Mouse (Mus musculus): ENCODE measurements around the gene Rgmb.
A peak's percentile ranks its signal among the peaks of the same experiment; 100 is the strongest.

DNA sequence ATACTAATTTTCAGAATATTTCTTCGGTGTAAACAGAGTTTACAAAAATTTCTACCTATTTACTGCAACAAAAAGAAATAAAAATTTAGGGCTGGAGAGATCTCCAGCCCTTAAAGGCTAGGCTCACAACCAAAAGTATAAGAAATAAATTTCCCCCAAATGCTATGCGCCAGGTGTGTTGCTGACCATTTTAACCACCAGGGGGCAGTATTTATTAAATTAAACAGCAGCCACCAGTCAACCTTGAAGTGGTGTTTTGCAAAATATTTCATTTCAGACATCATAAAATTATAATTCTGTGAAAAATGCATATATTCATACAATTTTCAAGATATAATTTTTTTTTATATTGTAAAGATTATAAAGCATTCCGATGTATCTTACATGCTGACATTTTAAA lies 43.8 kb downstream of the Rgmb start:
- TF ChIP-seq CTCF (IDR thresholded peaks at IDR 0.05; ENCODE audit: borderline replicate concordance, extremely low read depth, insufficient read depth, insufficient read length) (peak; percentile 60; the same call in 1 of the 2 replicates), POLR2A (IDR thresholded peaks at IDR 0.05; ENCODE audit: borderline replicate concordance, extremely low read depth, insufficient read depth, insufficient read length, poor library complexity, severe bottlenecking) (no peak)
